Mouse (Mus musculus): Measurements from ENCODE around the gene Dnah9. TPM values are rescaled to one million over a fixed set of nuclear protein-coding genes. Genes with fewer than 3 reads are reported as not detected.

Gene Dnah9
- polyA plus RNA-seq, 1 experiment from 2014 or later, result 0.03 TPM

DNA sequence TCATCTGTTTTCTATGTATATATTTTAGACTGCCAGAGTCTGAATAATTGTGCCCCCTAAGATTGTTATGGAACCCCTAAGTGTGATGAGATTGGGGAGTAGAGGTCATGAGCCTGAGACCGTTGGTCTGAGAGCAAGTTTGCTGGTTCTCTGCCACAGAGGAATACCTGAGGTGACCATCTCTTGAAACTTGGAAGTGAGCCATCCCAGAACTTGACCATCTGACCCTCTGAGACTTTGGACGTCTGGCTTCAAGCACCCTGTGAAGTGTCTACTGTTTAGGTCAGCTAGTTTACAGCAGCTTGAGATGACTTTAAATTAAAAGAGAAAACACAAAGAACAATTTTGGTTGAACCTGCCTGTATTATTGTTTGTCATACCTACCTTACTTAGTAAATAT is 125.8 kb downstream of the Dnah9 start:
- ATAC-seq (replicated peaks; ENCODE audit: low FRiP score), result no peak
- 78% methylated on average over 2 of the region's 2 CpGs for WGBS

DNA sequence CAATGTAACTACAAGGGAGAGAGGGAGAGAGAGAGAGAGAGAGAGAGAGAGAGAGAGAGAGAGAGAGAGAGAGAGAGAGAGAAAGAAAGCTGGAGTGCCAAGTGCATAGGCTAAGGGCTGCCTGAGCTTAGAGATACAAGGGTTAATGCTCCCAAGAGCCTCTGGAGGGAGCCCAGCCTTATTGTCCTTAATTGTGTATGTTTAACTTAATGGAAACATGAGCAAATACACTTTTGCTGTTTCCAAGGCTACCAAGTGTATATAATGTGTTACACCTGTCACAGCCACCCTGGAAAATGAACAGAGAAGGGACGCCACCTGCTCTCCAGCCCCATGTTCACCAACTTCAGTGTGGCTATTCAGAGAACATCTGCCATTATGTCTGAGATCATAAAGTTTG is 142.6 kb downstream of the Dnah9 start:
- Histone ChIP-seq H3K4me3 (ENCODE audit: low read depth, low read length) (no peak overlapping the region), H3K4me2 (no peak overlapping the region), H3K4me1 (replicated peaks; ENCODE audit: control insufficient read depth, insufficient read depth, low read length) (no peaks in the 10 kb centered on the region), H3K27me3 (replicated peaks; ENCODE audit: control insufficient read depth, insufficient read depth, low read length) (no peaks in the 10 kb centered on the region), H3K9me3 (ENCODE audit: control insufficient read depth, low read length) (no peaks in the 10 kb centered on the region), H3K27ac (ENCODE audit: low read depth, low read length) (no peak overlapping the region), H3K36me3 (ENCODE audit: control insufficient read depth, insufficient read depth, low read length) (no peaks in the 10 kb centered on the region), H3K9ac (ENCODE audit: low read depth, low read length) (no peak overlapping the region)
- 79% methylated on average over 1 of the region's 1 CpGs for WGBS
- DNase-seq (ENCODE audit: low spot score) (no peak), ATAC-seq (replicated peaks; ENCODE audit: low FRiP score) (no peak)

More for the DNA sequence above, 125.8 kb downstream of the Dnah9 start:
- no peak for DNase-seq (ENCODE audit: low spot score)
- no peak overlapping the region for H3K9ac ChIP-seq (ENCODE audit: low read depth, low read length)
- H3K4me2 ChIP-seq, result no peak overlapping the region
- H3K4me3 ChIP-seq (ENCODE audit: low read depth, low read length), result no peak overlapping the region
- H3K27me3 ChIP-seq (replicated peaks; ENCODE audit: control insufficient read depth, insufficient read depth, low read length), result no peaks in the 10 kb centered on the region
- H3K9me3 ChIP-seq (ENCODE audit: control insufficient read depth, low read length), result no peaks in the 10 kb centered on the region
- H3K36me3 ChIP-seq (ENCODE audit: control insufficient read depth, insufficient read depth, low read length), result no peaks in the 10 kb centered on the region
- no peak overlapping the region for H3K27ac ChIP-seq (ENCODE audit: low read depth, low read length)
- no peaks in the 10 kb centered on the region for H3K4me1 ChIP-seq (replicated peaks; ENCODE audit: control insufficient read depth, insufficient read depth, low read length)

- H3K27me3 ChIP-seq (replicated peaks; ENCODE audit: control insufficient read depth, insufficient read depth, low read length), result no peaks in the 10 kb centered on the region
- WGBS, result 53% methylated on average over 3 of the region's 3 CpGs
- H3K27ac ChIP-seq (ENCODE audit: low read depth, low read length), result no peak overlapping the region
- H3K36me3 ChIP-seq (ENCODE audit: control insufficient read depth, insufficient read depth, low read length), result no peaks in the 10 kb centered on the region
- no peak overlapping the region for H3K4me3 ChIP-seq (ENCODE audit: low read depth, low read length)
- H3K4me2 ChIP-seq, result no peak overlapping the region
- DNase-seq (ENCODE audit: low spot score) (no peak), ATAC-seq (replicated peaks; ENCODE audit: low FRiP score) (no peak)
- no peaks in the 10 kb centered on the region for H3K9me3 ChIP-seq (ENCODE audit: control insufficient read depth, low read length)
- H3K4me1 ChIP-seq (replicated peaks; ENCODE audit: control insufficient read depth, insufficient read depth, low read length), result no peaks in the 10 kb centered on the region
- no peak overlapping the region for H3K9ac ChIP-seq (ENCODE audit: low read depth, low read length)
Observed at GRCm38 (mm10) chr11:65975871-65976270, 192.5 kb downstream of the Dnah9 start.

- H3K9me3 ChIP-seq (ENCODE audit: control insufficient read depth, low read length), result no peaks in the 10 kb centered on the region
- no peak overlapping the region for H3K9ac ChIP-seq (ENCODE audit: low read depth, low read length)
- H3K4me2 ChIP-seq, result no peak overlapping the region
- H3K4me1 ChIP-seq (replicated peaks; ENCODE audit: control insufficient read depth, insufficient read depth, low read length), result no peaks in the 10 kb centered on the region
- ATAC-seq (replicated peaks; ENCODE audit: low FRiP score) (no peak), DNase-seq (ENCODE audit: low spot score) (no peak)
- H3K27ac ChIP-seq (ENCODE audit: low read depth, low read length), result no peak overlapping the region
- H3K27me3 ChIP-seq (replicated peaks; ENCODE audit: control insufficient read depth, insufficient read depth, low read length), result no peaks in the 10 kb centered on the region
- no peak overlapping the region for H3K4me3 ChIP-seq (ENCODE audit: low read depth, low read length)
- 76% methylated on average over 2 of the region's 2 CpGs for WGBS
- no peaks in the 10 kb centered on the region for H3K36me3 ChIP-seq (ENCODE audit: control insufficient read depth, insufficient read depth, low read length)
Observed at GRCm38 (mm10) chr11:65930796-65931195, 237.6 kb downstream of the Dnah9 start.

GRCm38 (mm10) chr11:65930359-65930758 is 238.0 kb downstream of the Dnah9 start:
- Histone ChIP-seq H3K4me1 (replicated peaks; ENCODE audit: control insufficient read depth, insufficient read depth, low read length) (no peaks in the 10 kb centered on the region), H3K9me3 (ENCODE audit: control insufficient read depth, low read length) (no peaks in the 10 kb centered on the region), H3K27ac (ENCODE audit: low read depth, low read length) (no peak overlapping the region), H3K9ac (ENCODE audit: low read depth, low read length) (no peak overlapping the region), H3K36me3 (ENCODE audit: control insufficient read depth, insufficient read depth, low read length) (no peaks in the 10 kb centered on the region), H3K4me2 (no peak overlapping the region), H3K4me3 (ENCODE audit: low read depth, low read length) (no peak overlapping the region), H3K27me3 (replicated peaks; ENCODE audit: control insufficient read depth, insufficient read depth, low read length) (no peaks in the 10 kb centered on the region)
- ATAC-seq (replicated peaks; ENCODE audit: low FRiP score), result no peak
- WGBS, result 76% methylated on average over 4 of the region's 4 CpGs
- DNase-seq (ENCODE audit: low spot score), result no peak

DNA sequence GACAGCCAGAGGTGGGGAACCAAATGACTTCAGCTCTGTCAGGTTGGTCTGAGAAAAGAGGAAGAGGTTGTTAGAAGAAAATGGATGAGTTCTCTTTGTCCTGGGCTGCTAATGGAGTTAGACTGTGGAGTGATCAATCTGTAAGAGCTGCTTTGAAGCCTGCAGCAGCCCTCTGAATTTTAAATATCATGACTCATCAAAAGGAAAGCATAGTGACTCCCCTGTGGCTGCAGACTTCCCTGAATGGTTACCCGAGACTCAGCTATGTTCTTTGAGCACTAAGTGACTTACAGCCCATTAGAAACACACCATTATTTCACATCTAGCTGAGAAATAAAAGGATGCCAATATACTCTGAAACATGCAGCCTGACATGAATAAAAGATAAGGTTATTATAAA is 240.4 kb downstream of the Dnah9 start:
- Histone ChIP-seq H3K27ac (ENCODE audit: low read depth, low read length) (no peak overlapping the region), H3K9ac (ENCODE audit: low read depth, low read length) (no peak overlapping the region), H3K9me3 (ENCODE audit: control insufficient read depth, low read length) (no peaks in the 10 kb centered on the region), H3K4me3 (ENCODE audit: low read depth, low read length) (no peak overlapping the region), H3K4me2 (no peak overlapping the region), H3K36me3 (ENCODE audit: control insufficient read depth, insufficient read depth, low read length) (no peaks in the 10 kb centered on the region), H3K4me1 (replicated peaks; ENCODE audit: control insufficient read depth, insufficient read depth, low read length) (no peaks in the 10 kb centered on the region), H3K27me3 (replicated peaks; ENCODE audit: control insufficient read depth, insufficient read depth, low read length) (no peaks in the 10 kb centered on the region)
- DNase-seq (ENCODE audit: low spot score) (no peak), ATAC-seq (replicated peaks; ENCODE audit: low FRiP score) (no peak)
- 59% methylated on average over 1 of the region's 1 CpGs for WGBS

- no peak for DNase-seq (ENCODE audit: low spot score)
Observed at GRCm38 (mm10) chr11:65918480-65919236, 249.7 kb downstream of the Dnah9 start.

GRCm38 (mm10) chr11:65909195-65909594 is 259.2 kb downstream of the Dnah9 start:
- Histone ChIP-seq H3K9ac (ENCODE audit: low read depth, low read length) (no peak overlapping the region), H3K27me3 (replicated peaks; ENCODE audit: control insufficient read depth, insufficient read depth, low read length) (no peaks in the 10 kb centered on the region), H3K27ac (ENCODE audit: low read depth, low read length) (no peak overlapping the region), H3K4me3 (ENCODE audit: low read depth, low read length) (no peak overlapping the region), H3K4me2 (no peak overlapping the region), H3K36me3 (ENCODE audit: control insufficient read depth, insufficient read depth, low read length) (no peaks in the 10 kb centered on the region), H3K9me3 (ENCODE audit: control insufficient read depth, low read length) (no peaks in the 10 kb centered on the region), H3K4me1 (replicated peaks; ENCODE audit: control insufficient read depth, insufficient read depth, low read length) (no peaks in the 10 kb centered on the region)
- DNase-seq (ENCODE audit: low spot score) (no peak), ATAC-seq (replicated peaks; ENCODE audit: low FRiP score) (no peak)
- WGBS, result 59% methylated on average over 4 of the region's 4 CpGs

More at GRCm38 (mm10) chr11:65918480-65919236, 249.7 kb downstream of the Dnah9 start:
- ATAC-seq (replicated peaks; ENCODE audit: low FRiP score), result no peak
- no peaks in the 10 kb centered on the region for H3K27me3 ChIP-seq (replicated peaks; ENCODE audit: control insufficient read depth, insufficient read depth, low read length)
- H3K4me3 ChIP-seq (ENCODE audit: low read depth, low read length), result no peak overlapping the region
- WGBS, result 56% methylated on average over 10 of the region's 10 CpGs
- H3K9me3 ChIP-seq (ENCODE audit: control insufficient read depth, low read length), result no peaks in the 10 kb centered on the region
- H3K9ac ChIP-seq (ENCODE audit: low read depth, low read length), result no peak overlapping the region
- H3K4me1 ChIP-seq (replicated peaks; ENCODE audit: control insufficient read depth, insufficient read depth, low read length), result no peaks in the 10 kb centered on the region
- no peaks in the 10 kb centered on the region for H3K36me3 ChIP-seq (ENCODE audit: control insufficient read depth, insufficient read depth, low read length)
- no peak overlapping the region for H3K27ac ChIP-seq (ENCODE audit: low read depth, low read length)
- H3K4me2 ChIP-seq, result no peak overlapping the region

DNA sequence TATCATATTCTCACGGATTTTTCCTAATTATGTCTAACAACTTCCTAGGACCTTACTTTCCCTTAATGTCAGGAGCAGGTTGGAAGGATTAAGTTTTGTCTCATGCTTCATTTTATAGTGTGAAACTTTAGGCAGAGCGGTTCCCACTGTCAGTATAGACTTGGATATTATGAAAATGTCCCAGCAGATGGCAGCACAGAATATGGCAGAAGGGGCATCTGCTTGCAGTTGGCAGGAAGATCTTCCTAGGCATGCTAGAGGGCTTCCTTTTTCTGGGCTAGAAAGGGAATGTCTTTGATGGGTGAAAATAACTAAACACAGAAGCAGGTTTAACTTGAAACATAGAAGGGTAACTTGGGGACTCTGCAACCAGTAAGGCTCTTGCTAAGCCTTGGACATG is 262.9 kb downstream of the Dnah9 start:
- whole genome bisulfite sequencing, result 66% methylated on average over 2 of the region's 2 CpGs
- DNase-seq (ENCODE audit: low spot score), result no peak

More for the DNA sequence above, 262.9 kb downstream of the Dnah9 start:
- Histone ChIP-seq H3K4me1 (replicated peaks; ENCODE audit: control insufficient read depth, insufficient read depth, low read length) (no peaks in the 10 kb centered on the region), H3K27me3 (replicated peaks; ENCODE audit: control insufficient read depth, insufficient read depth, low read length) (no peaks in the 10 kb centered on the region), H3K4me3 (ENCODE audit: low read depth, low read length) (no peak overlapping the region), H3K27ac (ENCODE audit: low read depth, low read length) (no peak overlapping the region), H3K9me3 (ENCODE audit: control insufficient read depth, low read length) (no peaks in the 10 kb centered on the region), H3K36me3 (ENCODE audit: control insufficient read depth, insufficient read depth, low read length) (no peaks in the 10 kb centered on the region), H3K9ac (ENCODE audit: low read depth, low read length) (no peak overlapping the region), H3K4me2 (no peak overlapping the region)
- ATAC-seq (replicated peaks; ENCODE audit: low FRiP score), result no peak

Data from liver, embryonic 11.5 days (tissue).